ENCODE assay signal across 8 mouse cellular contexts in the genomic region with DNA sequence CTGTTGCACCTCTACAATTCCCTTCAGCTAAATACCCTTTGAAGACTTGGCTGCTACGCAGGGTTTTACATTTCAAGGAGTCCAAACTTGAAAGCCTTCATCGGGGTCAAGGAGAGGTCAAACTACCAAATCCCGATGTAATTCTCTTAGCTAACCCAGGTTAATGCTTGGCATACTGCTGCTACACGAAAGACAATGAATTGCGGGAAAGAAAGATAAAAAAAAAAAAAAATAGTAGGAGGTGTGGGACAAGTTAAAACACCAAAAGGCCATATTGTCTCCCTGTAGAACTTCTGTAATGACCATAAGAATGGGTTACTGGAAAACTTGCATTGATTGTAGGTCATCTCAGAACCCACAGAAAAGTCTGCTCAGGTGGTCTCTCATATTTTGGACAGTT. TPM values are rescaled to one million over a fixed set of nuclear protein-coding genes. Genes with fewer than 3 reads are reported as not detected.
A peak's percentile ranks its signal among the peaks of the same experiment; 100 is the strongest.
DNase-seq lines count a peak whose midpoint lies in the region; ATAC-seq and TF ChIP-seq lines count a peak whose summit lies in the region.

No protein-coding gene starts in this region.

- no peak for ATAC-seq in heart, postnatal 0 days (ENCODE audit: insufficient read depth, low read depth)
- no peak for ATAC-seq in hindbrain, embryonic 11.5 days (ENCODE audit: low FRiP score)

- no peak overlapping the region for H3K27ac ChIP-seq in heart, postnatal 0 days (ENCODE audit: low read depth)
- peak overlapping the region; percentile 29; the same call in 1 of the 2 replicates for H3K27ac ChIP-seq in bone marrow, adult 2 months (ENCODE audit: control insufficient read depth, insufficient read depth, low read depth, low read length, poor library complexity)
- H3K27ac ChIP-seq in hindbrain, embryonic 11.5 days (ENCODE audit: low read depth, low read length): no peak overlapping the region
- H3K27ac ChIP-seq in midbrain, embryonic 10.5 days (replicated peaks): peak overlapping the region; percentile 96

- no peaks in the 10 kb centered on the region for H3K36me3 ChIP-seq in heart, postnatal 0 days (replicated peaks; ENCODE audit: control insufficient read depth, insufficient read depth, low read length)
- H3K36me3 ChIP-seq in hindbrain, embryonic 11.5 days (ENCODE audit: control insufficient read depth, insufficient read depth, low read length): no peaks in the 10 kb centered on the region
- 0 out of 2 replicates have a peak, but pooled peaks cover under 1% of the 10 kb centered on the region for H3K36me3 ChIP-seq in midbrain, embryonic 10.5 days

- no peaks in the 10 kb centered on the region for H3K27me3 ChIP-seq in heart, postnatal 0 days (ENCODE audit: control insufficient read depth, insufficient read depth, low read length)
- no peaks in the 10 kb centered on the region for H3K27me3 ChIP-seq in hindbrain, embryonic 11.5 days (ENCODE audit: control insufficient read depth, insufficient read depth, low read length)
- H3K27me3 ChIP-seq in midbrain, embryonic 10.5 days (ENCODE audit: low read depth, poor library complexity, severe bottlenecking): no peaks in the 10 kb centered on the region

- H3K9me3 ChIP-seq in heart, postnatal 0 days (replicated peaks; ENCODE audit: control insufficient read depth, low read length): no peaks in the 10 kb centered on the region
- no peaks in the 10 kb centered on the region for H3K9me3 ChIP-seq in hindbrain, embryonic 11.5 days (ENCODE audit: control insufficient read depth, low read length)
- H3K9me3 ChIP-seq in midbrain, embryonic 10.5 days (replicated peaks): no peaks in the 10 kb centered on the region

- intact Hi-C loops in heart, postnatal 14 days (cut with DNase I): loop anchor here (2.0 to 5.0 kb wide), 2 partner anchors 72 to 194 kb away; a partner anchor contains a TSS
- intact Hi-C loops in left cerebral cortex, postnatal 36 days (cut with DNase I): loop anchor here (5.0 to 10.0 kb wide), 2 partner anchors 71 to 384 kb away; a partner anchor contains a TSS

- DNase-seq in heart, postnatal 0 days (ENCODE audit: low spot score): no peak
- no peak for DNase-seq in heart, postnatal 14 days
- no peak for DNase-seq in hindbrain, embryonic 11.5 days (ENCODE audit: low spot score)
- no peak for DNase-seq in midbrain, embryonic 10.5 days (ENCODE audit: low spot score)
- DNase-seq in layer of hippocampus, postnatal 10 days (ENCODE audit: low spot score in 2 of 2): no peak
- no peak for DNase-seq in left cerebral cortex, postnatal 36 days (ENCODE audit: low spot score in 2 of 2)
- no peak for DNase-seq in adrenal gland, postnatal 10 days

- H3K4me1 ChIP-seq in heart, postnatal 0 days (ENCODE audit: control insufficient read depth, insufficient read depth): peaks cover 9% of the 10 kb centered on the region; the same call in 1 of the 2 replicates
- H3K4me1 ChIP-seq in bone marrow, adult 2 months (ENCODE audit: control insufficient read depth, insufficient read depth, low read length): no peaks in the 10 kb centered on the region; the same call in 1 of the 2 replicates
- H3K4me1 ChIP-seq in hindbrain, embryonic 11.5 days (replicated peaks; ENCODE audit: control insufficient read depth, insufficient read depth, low read length): no peaks in the 10 kb centered on the region
- peaks cover 32% of the 10 kb centered on the region for H3K4me1 ChIP-seq in midbrain, embryonic 10.5 days

- peak overlapping the region; percentile 57 for H3K4me2 ChIP-seq in heart, postnatal 0 days (ENCODE audit: low read depth, low read length)
- H3K4me2 ChIP-seq in hindbrain, embryonic 11.5 days (replicated peaks; ENCODE audit: low read depth, low read length): peak overlapping the region; percentile 40

- TF ChIP-seq EP300 in heart, postnatal 0 days (IDR thresholded peaks at IDR 0.05; ENCODE audit: low read depth): no peak

- H3K4me3 ChIP-seq in heart, postnatal 0 days (ENCODE audit: low read depth, low read length): peak overlapping the region; percentile 86
- H3K4me3 ChIP-seq in bone marrow, adult 2 months (replicated peaks; ENCODE audit: control insufficient read depth, low read depth, low read length): peak overlapping the region; percentile 58
- H3K4me3 ChIP-seq in hindbrain, embryonic 11.5 days (ENCODE audit: low read depth, low read length): peak overlapping the region; percentile 83
- peak overlapping the region; percentile 93 for H3K4me3 ChIP-seq in midbrain, embryonic 10.5 days

- H3K9ac ChIP-seq in heart, postnatal 0 days (replicated peaks; ENCODE audit: low read depth, low read length): no peak overlapping the region
- no peak overlapping the region for H3K9ac ChIP-seq in hindbrain, embryonic 11.5 days (ENCODE audit: low read depth, low read length)

- 17% methylated on average over 5 of the region's 5 CpGs for whole genome bisulfite sequencing in heart, postnatal 0 days
- WGBS in bone marrow, adult 2 months: 42% methylated on average over 5 of the region's 5 CpGs
- 23% methylated on average over 5 of the region's 5 CpGs for WGBS in hindbrain, embryonic 11.5 days
- 22% methylated on average over 5 of the region's 5 CpGs for WGBS in midbrain, embryonic 10.5 days

- no peak for TF ChIP-seq POLR2A in bone marrow, adult 2 months (IDR thresholded peaks at IDR 0.05; ENCODE audit: borderline replicate concordance, control insufficient read depth, low read depth, low read length)

- no peak for TF ChIP-seq CTCF in heart, postnatal 0 days (IDR thresholded peaks at IDR 0.05; ENCODE audit: low read depth)
- TF ChIP-seq CTCF in bone marrow, adult 2 months (IDR thresholded peaks at IDR 0.05; ENCODE audit: control insufficient read depth, insufficient read depth, low read length): no peak

RNA-seq across cellular contexts. Expression of a gene that starts 0.6 kb away (rescaled TPM):
- total RNA-seq in heart, postnatal 0 days (2014; rRNA removed; ENCODE audit: low replicate concordance): 13.1 and 16.4 TPM in 2 replicates
- 8.7 and 9.7 TPM in 2 replicates for polyA plus RNA-seq in heart, postnatal 0 days (2015; fragmentation: Nextera tagmentation; extraction: Ambion mirVana)
- 10 to 100 TPM; 10.3 to 12.0 TPM for total RNA-seq in heart, postnatal 14 days (2021)
- 3.5 and 7.0 TPM in 2 replicates for polyA plus RNA-seq in bone marrow, adult 2 months (2011; ENCODE audit: insufficient read depth, insufficient read length, low replicate concordance, missing spikeins)
- 23.7 and 25.4 TPM in 2 replicates for polyA plus RNA-seq in hindbrain, embryonic 11.5 days (2014; fragmentation: Nextera tagmentation; extraction: Ambion mirVana)
- polyA plus RNA-seq in midbrain, embryonic 10.5 days (2016; fragmentation: Nextera tagmentation; extraction: Ambion mirVana): 21.3 and 22.4 TPM in 2 replicates
- 10 to 100 TPM; 22.0 to 22.8 TPM for total RNA-seq in layer of hippocampus, postnatal 10 days (2021)
- total RNA-seq in left cerebral cortex, postnatal 36 days (2021): 10 to 100 TPM; 23.8 to 28.2 TPM
- 10 to 100 TPM; 10.4 to 12.3 TPM for total RNA-seq in adrenal gland, postnatal 10 days (2021)

Comparison
In these comparisons a context has a peak if more than half of its experiments do, and no peak if none do; other contexts are left out.
1. H3K27ac ChIP-seq: peak in bone marrow, adult 2 months (single experiment) and midbrain, embryonic 10.5 days (single experiment); none in heart, postnatal 0 days (single experiment) and hindbrain, embryonic 11.5 days (single experiment).
2. Peak in every context shown above with its lines, with median percentiles within 50 percentile points of each other: H3K4me3 ChIP-seq.